Mouse (Mus musculus): ENCODE data around the gene Tut7.
"Not testable (repeated sequence)": the region's sequence is repeated elsewhere in the genome, so short reads cannot be mapped to it uniquely, and the experiment has no call there.

Tut7 gene

GRCm38 (mm10) chr13:59762791-59763190 is 60.2 kb downstream of the Tut7 start:
- DNase-seq, result no peak

GRCm38 (mm10) chr13:59756906-59757305 is 66.0 kb downstream of the Tut7 start:
- no peak for DNase-seq

GRCm38 (mm10) chr13:59750310-59750709 is 72.6 kb downstream of the Tut7 start:
- no peak for DNase-seq

GRCm38 (mm10) chr13:59746711-59747110 is 76.2 kb downstream of the Tut7 start, which contains the start of gene 1700014D04Rik:
Gene 1700014D04Rik, minus strand, starts transcription at chr13:59746752.
- no peak for DNase-seq

- no peak for DNase-seq
Observed at GRCm38 (mm10) chr13:59746164-59746563, 76.8 kb downstream of the Tut7 start.

GRCm38 (mm10) chr13:59745462-59745861 is 77.5 kb downstream of the Tut7 start:
- DNase-seq, result no peak

- DNase-seq, result peak; percentile 63
Observed at GRCm38 (mm10) chr13:59741697-59742096, 81.2 kb downstream of the Tut7 start.

GRCm38 (mm10) chr13:59741096-59741495 is 81.9 kb downstream of the Tut7 start:
- no peak for DNase-seq

GRCm38 (mm10) chr13:59739397-59739796 is 83.5 kb downstream of the Tut7 start:
- no peak for DNase-seq

GRCm38 (mm10) chr13:59738455-59738854 is 84.5 kb downstream of the Tut7 start:
- DNase-seq, result no peak

GRCm38 (mm10) chr13:59735190-59735589 is 87.8 kb downstream of the Tut7 start:
- DNase-seq, result no peak

GRCm38 (mm10) chr13:59734347-59734746 is 88.6 kb downstream of the Tut7 start:
- not testable (repeated sequence) for DNase-seq

- DNase-seq, result no peak
Observed at GRCm38 (mm10) chr13:59733936-59734335, 89.0 kb downstream of the Tut7 start.

- DNase-seq, result no peak
Observed at GRCm38 (mm10) chr13:59731652-59732051, 91.3 kb downstream of the Tut7 start, which contains the start of gene Spata31d1d. Gene Spata31d1d, minus strand, starts transcription at chr13:59731752.

GRCm38 (mm10) chr13:59728378-59729093 is 94.4 kb downstream of the Tut7 start:
- DNase-seq, result peak; percentile 85

- DNase-seq, result no peak
Observed at GRCm38 (mm10) chr13:59726139-59726867, 96.6 kb downstream of the Tut7 start.

- DNase-seq, result not testable (repeated sequence)
Observed at GRCm38 (mm10) chr13:59722089-59722488, 100.9 kb downstream of the Tut7 start.
